Mouse (Mus musculus) urinary bladder, adult 18-20 months (tissue): ENCODE data around the gene Appbp2.
"Not testable (repeated sequence)": the region's sequence is repeated elsewhere in the genome, so short reads cannot be mapped to it uniquely, and the experiment has no call there.

Source experiments
- DNase-seq, 2 experiments: peaks; one replicate each; pipeline ENCODE4 v3.0.0; 2022; ENCODE audit warnings: low spot score in 2 of 2, mixed read lengths in 2 of 2

The Appbp2 gene

DNA sequence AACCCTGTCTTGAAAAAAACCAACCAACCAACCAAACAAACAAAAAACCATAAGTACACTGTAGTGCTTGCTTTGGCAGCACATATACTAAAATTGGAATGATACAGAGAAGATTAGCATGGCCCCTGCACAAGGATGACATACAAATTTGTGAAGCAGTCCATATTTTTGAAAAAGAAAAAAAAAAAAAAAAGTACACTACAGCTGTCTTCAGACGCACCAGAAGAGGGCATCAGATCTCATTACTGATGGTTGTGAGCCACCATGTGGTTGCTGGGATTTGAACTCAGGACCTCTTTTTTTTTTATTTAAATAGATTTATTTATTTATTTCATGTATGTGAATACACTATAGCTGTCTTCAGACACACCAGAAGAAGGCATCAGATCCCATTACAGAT lies 71.9 kb downstream of the Appbp2 start:
- not testable (repeated sequence) for DNase-seq

DNA sequence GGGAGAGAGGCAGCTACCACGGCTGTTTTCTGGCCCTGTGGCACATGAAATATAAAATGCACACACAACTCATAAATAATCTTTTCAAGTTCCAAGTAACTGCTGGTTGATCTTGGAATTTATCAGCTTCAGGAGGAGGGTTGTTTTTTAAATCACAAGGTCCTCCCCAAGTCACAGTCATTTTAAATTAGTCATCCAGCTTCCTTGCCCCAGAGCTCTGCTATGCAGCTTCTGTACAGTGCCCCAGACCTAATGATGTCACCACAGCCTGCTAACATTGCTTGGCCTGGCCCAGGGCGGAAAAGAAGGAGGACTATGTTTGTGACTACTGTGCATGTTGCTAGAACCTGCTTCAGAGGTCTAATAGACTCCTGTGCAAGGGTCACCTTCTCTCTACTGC lies 77.6 kb downstream of the Appbp2 start:
- DNase-seq: no peak

DNA sequence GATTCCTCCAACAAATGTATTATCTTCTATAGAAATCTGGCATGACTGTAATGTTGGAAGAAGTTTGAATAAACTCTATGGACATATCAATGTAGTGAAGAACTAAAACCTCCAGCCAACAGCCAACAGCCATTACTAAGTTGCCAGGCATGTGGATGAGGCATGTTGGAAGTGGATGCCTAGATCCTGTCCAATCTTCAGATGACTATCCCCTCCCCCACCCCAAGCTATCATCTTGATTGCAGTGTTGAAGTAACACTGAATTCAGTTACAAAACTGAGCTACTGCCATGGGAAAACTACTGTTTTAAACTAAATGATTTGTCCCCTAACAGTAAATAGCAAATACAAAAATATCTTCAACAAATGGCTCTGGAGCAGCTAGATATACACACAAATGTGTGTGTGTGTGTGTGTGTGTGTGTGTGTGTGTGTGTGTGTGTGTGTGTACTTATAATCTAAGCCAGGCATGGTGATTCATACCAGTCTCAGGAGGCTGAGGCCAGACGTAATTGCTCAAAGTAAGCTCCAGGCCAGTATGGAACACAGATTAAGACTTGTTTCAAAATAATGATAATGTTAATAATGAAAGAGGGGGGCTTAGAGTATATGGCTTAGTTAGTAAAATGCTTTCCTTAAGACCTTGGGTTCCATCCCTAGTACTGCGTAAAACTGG lies 82.5 kb downstream of the Appbp2 start:
- DNase-seq: no peak

DNA sequence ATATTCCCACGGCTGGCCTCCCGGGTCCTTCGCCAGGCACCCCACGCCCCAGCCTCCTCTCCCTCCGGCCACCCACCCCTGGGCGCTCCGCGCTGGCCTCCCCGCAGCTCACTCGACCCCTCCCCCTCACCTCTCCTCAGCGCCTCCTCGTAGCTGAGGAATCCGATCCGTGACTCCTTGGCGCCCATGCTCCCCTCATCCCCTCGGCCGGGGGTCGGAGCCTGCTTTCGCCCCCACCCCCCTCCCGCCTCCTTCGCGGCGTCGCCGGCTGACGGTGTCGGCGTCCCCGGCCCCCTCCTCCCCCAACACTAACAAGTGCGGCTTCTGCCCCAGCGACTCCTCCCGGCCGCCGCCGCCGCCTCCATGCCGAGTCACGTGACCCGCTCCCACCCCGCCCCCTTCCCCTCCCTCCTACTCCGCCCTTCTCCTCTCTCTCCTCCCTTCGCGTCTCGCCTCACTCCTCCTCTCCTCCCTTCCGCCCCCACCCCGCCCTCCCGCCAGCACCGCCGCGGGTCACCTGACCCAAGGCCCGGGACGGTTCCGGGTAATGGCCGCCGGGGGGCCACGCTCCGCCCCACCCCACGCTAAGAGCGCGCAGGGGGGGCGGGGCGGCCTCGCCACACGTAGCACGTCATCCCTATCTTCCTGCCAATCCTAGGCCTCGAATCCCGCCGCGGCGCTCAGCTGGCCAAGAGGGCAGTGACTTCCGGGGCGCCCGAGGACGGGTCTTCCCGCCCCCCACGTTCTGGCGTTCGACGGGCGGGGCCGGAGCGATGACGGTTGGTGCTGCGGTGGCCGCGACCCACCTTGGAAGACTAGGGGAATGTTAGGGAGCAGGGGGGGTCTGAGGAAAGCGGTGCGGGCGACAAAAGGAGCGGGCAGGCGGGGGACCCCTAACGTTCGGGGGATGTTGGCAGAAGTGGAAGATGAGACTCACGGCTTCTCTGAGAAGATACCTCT lies 95.1 kb downstream of the Appbp2 start, which contains the start of gene Usp32:
Usp32 (minus strand) TSS at position 581 of the 960 bp plus-strand sequence.
- DNase-seq: peak; percentile 88 to 95

DNA sequence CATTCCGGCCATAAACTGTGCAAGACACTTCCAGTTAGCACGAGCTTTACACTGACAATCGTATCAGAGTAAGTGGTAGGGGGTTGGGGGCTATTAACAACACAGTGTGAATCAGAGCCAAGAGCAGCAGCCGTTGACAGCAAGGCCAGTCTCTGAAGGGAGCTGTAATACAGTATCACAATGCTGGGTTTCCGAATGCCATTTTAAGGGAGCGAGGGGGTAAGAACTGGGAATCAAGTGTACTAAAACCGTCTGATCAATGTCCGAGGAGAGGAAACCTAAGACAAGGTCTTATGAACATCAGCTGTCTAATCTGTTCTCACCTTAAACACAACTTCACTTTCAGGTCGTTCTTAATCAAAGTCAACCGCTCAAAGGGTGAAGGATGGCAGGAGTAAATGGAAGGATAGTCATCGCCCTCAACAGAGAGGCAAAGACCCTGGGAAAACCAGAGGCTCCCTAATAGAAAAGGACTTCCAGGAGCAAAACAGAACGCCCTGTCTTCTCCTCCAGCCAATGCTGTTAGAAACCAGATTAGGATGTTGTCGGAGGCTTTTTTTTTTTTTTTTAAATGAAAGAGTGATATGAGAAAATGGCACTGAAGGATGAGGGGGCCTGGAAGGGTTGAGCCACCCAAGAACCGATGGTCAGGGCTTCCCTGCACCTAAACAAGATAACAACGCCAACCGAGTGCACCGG lies 96.0 kb downstream of the Appbp2 start:
- peak in 1 of 2 experiments; percentile 22 for DNase-seq
